Mouse (Mus musculus) testis, adult 2 months (tissue): ENCODE measurements around the gene Eef1e1. TPM values are rescaled to one million over a fixed set of nuclear protein-coding genes. Genes with fewer than 3 reads are reported as not detected.

Experiments used
- H3K27ac ChIP-seq: fragments of 200-500 bp; 2 replicates; pipeline ENCODE4 v1.5.1; 2012; ENCODE audit warnings: low read depth, low read length; ENCODE audit not compliant: control insufficient read depth, insufficient read depth
- H3K27me3 ChIP-seq: fragments of 200-500 bp; 2 replicates; pipeline ENCODE4 v1.6.1; 2012; ENCODE audit warnings: mild to moderate bottlenecking, low read length, moderate library complexity; ENCODE audit not compliant: control insufficient read depth, insufficient read depth
- H3K36me3 ChIP-seq: fragments of 200-500 bp; 2 replicates; pipeline ENCODE4 v1.6.1; 2012; ENCODE audit warnings: mild to moderate bottlenecking, low read length; ENCODE audit not compliant: control insufficient read depth, insufficient read depth
- H3K4me1 ChIP-seq: fragments of 200-500 bp; 2 replicates; pipeline ENCODE4 v1.6.1; 2012; ENCODE audit warnings: low read length; ENCODE audit not compliant: control insufficient read depth, insufficient read depth
- H3K4me3 ChIP-seq: fragments of 200-500 bp; 2 replicates; pipeline ENCODE4 v1.5.1; 2012; ENCODE audit warnings: low read depth, mild to moderate bottlenecking, low read length, moderate library complexity, mixed read lengths; ENCODE audit not compliant: control insufficient read depth
- CTCF ChIP-seq: fragments of 200-500 bp; IDR thresholded peaks from 2 replicates; pipeline ENCODE4 v1.5.1; 2012; ENCODE audit warnings: low read depth, mild to moderate bottlenecking, inconsistent platforms, low read length, moderate library complexity; ENCODE audit not compliant: control insufficient read depth, insufficient read depth, insufficient replicate concordance
- POLR2A ChIP-seq: fragments of 200-500 bp; IDR thresholded peaks from 2 replicates; pipeline ENCODE4 v1.6.1; 2012; ENCODE audit warnings: low read depth, mild to moderate bottlenecking, inconsistent platforms, low read length, moderate library complexity; ENCODE audit not compliant: control insufficient read depth
- polyA plus RNA-seq: library from polyadenylated mRNA; depleted of rRNA; stranded (reverse); fragments of >200 nt; gene quantifications from 2 replicates; pipeline ENCODE4 v1.2.3, GENCODE M21; 2012

The Eef1e1 gene
- polyA plus RNA-seq, 1 experiment, result 4.7 TPM

- Histone ChIP-seq H3K27ac (no peak overlapping the region), H3K36me3 (no peaks in the 10 kb centered on the region), H3K4me3 (no peak overlapping the region), H3K27me3 (no peaks in the 10 kb centered on the region), H3K4me1 (no peaks in the 10 kb centered on the region)
- TF ChIP-seq POLR2A, result no peak
- TF ChIP-seq CTCF, result no peak
Measured at GRCm38 (mm10) chr13:38664753-38665152, 5.9 kb upstream of the Eef1e1 start.

- Histone ChIP-seq H3K4me1 (peaks cover 3% of the 10 kb centered on the region), H3K27me3 (no peaks in the 10 kb centered on the region), H3K36me3 (peaks cover 2% of the 10 kb centered on the region), H3K27ac (no peak overlapping the region), H3K4me3 (no peak overlapping the region)
- TF ChIP-seq CTCF (no peak), POLR2A (no peak)
Measured at GRCm38 (mm10) chr13:38659524-38660136, 772 bp upstream of the Eef1e1 start.

- H3K36me3 ChIP-seq, result peaks cover 2% of the 10 kb centered on the region
- H3K4me3 ChIP-seq, result no peak overlapping the region; the same call in 1 of the 2 replicates
- peaks cover 3% of the 10 kb centered on the region for H3K4me1 ChIP-seq
- TF ChIP-seq CTCF, result no peak
- no peak for TF ChIP-seq POLR2A
- H3K27me3 ChIP-seq, result no peaks in the 10 kb centered on the region
- no peak overlapping the region for H3K27ac ChIP-seq
Measured at GRCm38 (mm10) chr13:38657865-38658264, 993 bp downstream of the Eef1e1 start.

GRCm38 (mm10) chr13:38650292-38650691, 8.6 kb downstream of the Eef1e1 start:
- no peak for TF ChIP-seq CTCF
- TF ChIP-seq POLR2A, result no peak
- H3K4me1 ChIP-seq, result no peaks in the 10 kb centered on the region
- no peaks in the 10 kb centered on the region for H3K27me3 ChIP-seq
- H3K27ac ChIP-seq, result no peak overlapping the region
- no peaks in the 10 kb centered on the region; the same call in none of the 2 replicates for H3K36me3 ChIP-seq
- no peak overlapping the region for H3K4me3 ChIP-seq

GRCm38 (mm10) chr13:38649069-38649468, 9.8 kb downstream of the Eef1e1 start:
- Histone ChIP-seq H3K27ac (no peak overlapping the region), H3K27me3 (no peaks in the 10 kb centered on the region), H3K36me3 (no peaks in the 10 kb centered on the region; the same call in 1 of the 2 replicates), H3K4me1 (no peaks in the 10 kb centered on the region), H3K4me3 (no peak overlapping the region)
- TF ChIP-seq CTCF, result no peak

GRCm38 (mm10) chr13:38641414-38641813, 17.4 kb downstream of the Eef1e1 start:
- no peak for TF ChIP-seq POLR2A
- no peak for TF ChIP-seq CTCF
- Histone ChIP-seq H3K27me3 (no peaks in the 10 kb centered on the region), H3K36me3 (no peaks in the 10 kb centered on the region; the same call in 1 of the 2 replicates), H3K4me3 (no peak overlapping the region), H3K4me1 (no peaks in the 10 kb centered on the region), H3K27ac (no peak overlapping the region)

GRCm38 (mm10) chr13:38640961-38641360, 17.9 kb downstream of the Eef1e1 start:
- TF ChIP-seq CTCF (no peak), POLR2A (no peak)
- no peaks in the 10 kb centered on the region for H3K27me3 ChIP-seq
- H3K36me3 ChIP-seq, result no peaks in the 10 kb centered on the region; the same call in 1 of the 2 replicates

More at GRCm38 (mm10) chr13:38640961-38641360, 17.9 kb downstream of the Eef1e1 start:
- H3K4me1 ChIP-seq, result no peaks in the 10 kb centered on the region
- H3K4me3 ChIP-seq, result no peak overlapping the region
- H3K27ac ChIP-seq, result no peak overlapping the region
